Mouse (Mus musculus): Measurements from ENCODE around the gene Kif2a.
"Not testable (repeated sequence)": the region's sequence is repeated elsewhere in the genome, so short reads cannot be mapped to it uniquely, and the experiment has no call there.

Gene Kif2a

GRCm38 (mm10) chr13:106928296-106928695 lies 93.6 kb downstream of the Kif2a start:
- DNase-seq: no peak

- not testable (repeated sequence) for DNase-seq
Measured at GRCm38 (mm10) chr13:106925921-106926320, 96.0 kb downstream of the Kif2a start.

GRCm38 (mm10) chr13:106918322-106919050 lies 103.4 kb downstream of the Kif2a start:
- DNase-seq: no peak

GRCm38 (mm10) chr13:106913125-106913736 lies 108.7 kb downstream of the Kif2a start:
- no peak for DNase-seq

GRCm38 (mm10) chr13:106910096-106910495 lies 111.8 kb downstream of the Kif2a start:
- DNase-seq: no peak

Data from cerebellum, adult 9-11 months (tissue).